8 mouse cellular contexts compared by ENCODE assay signal in the genomic region with DNA sequence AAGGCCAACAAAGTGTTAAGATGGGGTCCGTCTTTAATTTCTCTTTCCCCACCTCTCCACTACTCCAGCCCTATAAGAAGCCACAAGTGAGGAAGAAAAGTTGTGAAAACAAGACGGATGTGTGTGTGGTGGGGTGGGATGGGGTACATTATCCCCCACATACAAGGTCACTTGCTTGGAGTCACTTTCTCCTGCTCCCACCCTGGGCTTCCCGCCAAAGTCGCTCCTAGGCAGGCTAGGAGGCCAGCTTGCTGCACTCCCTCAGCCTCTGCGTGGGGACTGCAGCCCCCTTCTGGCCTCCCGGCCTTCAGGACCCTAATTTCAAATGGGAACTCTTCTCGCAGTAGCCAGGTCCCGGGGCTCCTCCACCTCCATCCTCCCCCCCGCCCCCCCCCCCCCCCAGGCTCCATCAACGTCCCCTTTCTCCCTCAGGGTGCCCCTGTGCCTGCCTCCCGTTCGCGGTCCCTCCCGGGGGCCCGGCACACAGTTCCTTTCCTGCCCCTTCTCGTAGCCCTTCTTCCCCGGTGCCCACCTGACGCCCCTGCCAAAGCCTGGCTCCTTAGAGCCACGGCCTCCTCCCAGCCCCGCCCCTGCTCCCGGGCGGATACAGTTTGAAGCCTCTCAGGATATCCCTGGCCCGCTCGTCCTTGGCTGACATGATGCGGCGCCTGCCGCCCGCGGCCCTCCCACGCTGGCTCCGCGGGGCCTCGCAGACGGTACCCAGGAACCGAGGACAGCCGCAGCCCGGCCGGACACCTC. TPM values are rescaled to one million over a fixed set of nuclear protein-coding genes. Genes with fewer than 3 reads are reported as not detected.
A peak's percentile ranks its signal among the peaks of the same experiment; 100 is the strongest.
DNase-seq lines count a peak whose midpoint lies in the region; ATAC-seq lines count a peak whose summit lies in the region.

No protein-coding gene starts in this region.

- peak overlapping the region; percentile 22; the same call in 1 of the 2 replicates for H3K27ac ChIP-seq in heart, embryonic 11.5 days (ENCODE audit: low read depth, low read length)
- H3K27ac ChIP-seq in heart, embryonic 16.5 days (ENCODE audit: low read length): peak overlapping the region; percentile 73
- H3K27ac ChIP-seq in limb, embryonic 11.5 days (replicated peaks; ENCODE audit: low read depth, low read length): no peak overlapping the region
- H3K27ac ChIP-seq in midbrain, embryonic 10.5 days (replicated peaks): peak overlapping the region; percentile 94

- H3K27me3 ChIP-seq in heart, embryonic 11.5 days (ENCODE audit: control insufficient read depth, insufficient read depth, low read length): no peaks in the 10 kb centered on the region
- no peaks in the 10 kb centered on the region for H3K27me3 ChIP-seq in heart, embryonic 16.5 days (ENCODE audit: control insufficient read depth, insufficient read depth, low read length)
- H3K27me3 ChIP-seq in limb, embryonic 11.5 days (ENCODE audit: control insufficient read depth, insufficient read depth, low read length): no peaks in the 10 kb centered on the region
- H3K27me3 ChIP-seq in midbrain, embryonic 10.5 days (ENCODE audit: low read depth, poor library complexity, severe bottlenecking): no peaks in the 10 kb centered on the region

- WGBS in heart, embryonic 11.5 days (ENCODE audit: insufficient replicate concordance): 2% methylated on average over 34 of the region's 38 CpGs
- WGBS in heart, embryonic 16.5 days: 1% methylated on average over 37 of the region's 38 CpGs
- 1% methylated on average over 32 of the region's 38 CpGs for WGBS in limb, embryonic 11.5 days
- 2% methylated on average over 37 of the region's 38 CpGs for WGBS in midbrain, embryonic 10.5 days

- no peaks in the 10 kb centered on the region for H3K36me3 ChIP-seq in heart, embryonic 11.5 days (ENCODE audit: control insufficient read depth, insufficient read depth, low read length)
- no peaks in the 10 kb centered on the region for H3K36me3 ChIP-seq in heart, embryonic 16.5 days (ENCODE audit: control insufficient read depth, insufficient read depth)
- no peaks in the 10 kb centered on the region; the same call in 1 of the 2 replicates for H3K36me3 ChIP-seq in limb, embryonic 11.5 days (ENCODE audit: control insufficient read depth, insufficient read depth, low read length)
- H3K36me3 ChIP-seq in midbrain, embryonic 10.5 days: 0 out of 2 replicates have a peak, but pooled peaks cover 4% of the 10 kb centered on the region

- H3K4me1 ChIP-seq in heart, embryonic 11.5 days (ENCODE audit: control insufficient read depth, insufficient read depth, low read length): peaks cover 5% of the 10 kb centered on the region; the same call in 1 of the 2 replicates
- peaks cover 8% of the 10 kb centered on the region for H3K4me1 ChIP-seq in heart, embryonic 16.5 days (ENCODE audit: control insufficient read depth, insufficient read depth, low read length)
- H3K4me1 ChIP-seq in limb, embryonic 11.5 days (ENCODE audit: control insufficient read depth, insufficient read depth, low read length): no peaks in the 10 kb centered on the region
- H3K4me1 ChIP-seq in midbrain, embryonic 10.5 days: peaks cover 28% of the 10 kb centered on the region

- peak overlapping the region; percentile 69 for H3K4me3 ChIP-seq in heart, embryonic 11.5 days (ENCODE audit: low read depth, low read length)
- peak overlapping the region; percentile 98 for H3K4me3 ChIP-seq in heart, embryonic 16.5 days (ENCODE audit: low read length)
- peak overlapping the region; percentile 80 for H3K4me3 ChIP-seq in limb, embryonic 11.5 days (ENCODE audit: low read depth, low read length)
- peak overlapping the region; percentile 95 for H3K4me3 ChIP-seq in midbrain, embryonic 10.5 days

- peak overlapping the region; percentile 78 for H3K4me2 ChIP-seq in heart, embryonic 11.5 days
- H3K4me2 ChIP-seq in heart, embryonic 16.5 days (ENCODE audit: low read depth, low read length): peak overlapping the region; percentile 72
- H3K4me2 ChIP-seq in limb, embryonic 11.5 days (ENCODE audit: low read depth, severe bottlenecking): peak overlapping the region; percentile 80

- no peaks in the 10 kb centered on the region for H3K9me3 ChIP-seq in heart, embryonic 11.5 days (replicated peaks; ENCODE audit: control insufficient read depth, low read length)
- no peaks in the 10 kb centered on the region for H3K9me3 ChIP-seq in heart, embryonic 16.5 days (replicated peaks; ENCODE audit: control insufficient read depth, low read length)
- no peaks in the 10 kb centered on the region for H3K9me3 ChIP-seq in limb, embryonic 11.5 days (ENCODE audit: control insufficient read depth, low read length)
- no peaks in the 10 kb centered on the region for H3K9me3 ChIP-seq in midbrain, embryonic 10.5 days (replicated peaks)

- ATAC-seq in heart, embryonic 11.5 days (replicated peaks; ENCODE audit: insufficient number of reproducible peaks, low FRiP score, low TSS enrichment): peak; percentile 76
- ATAC-seq in heart, embryonic 16.5 days (replicated peaks; ENCODE audit: extremely low read depth, insufficient read depth, low FRiP score): peak; percentile 81
- peak; percentile 78 for ATAC-seq in limb, embryonic 11.5 days (ENCODE audit: insufficient number of reproducible peaks, low FRiP score, low TSS enrichment, low read depth)

- peak overlapping the region; percentile 77 for H3K9ac ChIP-seq in heart, embryonic 11.5 days (ENCODE audit: low read depth, low read length)
- H3K9ac ChIP-seq in heart, embryonic 16.5 days (ENCODE audit: low read length): peak overlapping the region; percentile 96
- peak overlapping the region; percentile 79 for H3K9ac ChIP-seq in limb, embryonic 11.5 days (ENCODE audit: low read length)

- DNase-seq in heart, adult 9 months (ENCODE audit: low spot score in 2 of 2): no peak
- peak; percentile 29 for DNase-seq in ES-CJ7 (ENCODE audit: low read depth, low spot score)
- peak; percentile 9 to 34 for DNase-seq in cerebellum, postnatal 36 days
- peak; percentile 46 for DNase-seq in limb, embryonic 11.5 days (ENCODE audit: low spot score)
- no peak for DNase-seq in midbrain, embryonic 10.5 days (ENCODE audit: low spot score)
- peak; percentile 43 for DNase-seq in testis, postnatal 14 days (ENCODE audit: low spot score)

RNA-seq across cellular contexts. Expression of gene Pde6d, which starts 0.6 kb away (rescaled TPM):
- 71.4 and 71.6 TPM in 2 replicates for polyA plus RNA-seq in heart, embryonic 11.5 days (2014; fragmentation: Nextera tagmentation; extraction: Ambion mirVana)
- 58.7 and 60.5 TPM in 2 replicates for polyA plus RNA-seq in heart, embryonic 16.5 days (2015; fragmentation: Nextera tagmentation; extraction: Ambion mirVana)
- polyA plus RNA-seq in limb, embryonic 11.5 days (2014; fragmentation: Nextera tagmentation; extraction: Ambion mirVana): 76.7 and 81.6 TPM in 2 replicates
- polyA plus RNA-seq in midbrain, embryonic 10.5 days (2016; fragmentation: Nextera tagmentation; extraction: Ambion mirVana): 78.3 and 78.9 TPM in 2 replicates

RNA-seq across cellular contexts. Expression of gene Cops7b, which starts 0.8 kb away (rescaled TPM):
- 27.2 and 30.0 TPM in 2 replicates for polyA plus RNA-seq in heart, embryonic 11.5 days (2014; fragmentation: Nextera tagmentation; extraction: Ambion mirVana)
- 24.1 and 26.0 TPM in 2 replicates for polyA plus RNA-seq in heart, embryonic 16.5 days (2015; fragmentation: Nextera tagmentation; extraction: Ambion mirVana)
- polyA plus RNA-seq in limb, embryonic 11.5 days (2014; fragmentation: Nextera tagmentation; extraction: Ambion mirVana): 57.8 and 61.6 TPM in 2 replicates
- 72.3 and 73.5 TPM in 2 replicates for polyA plus RNA-seq in midbrain, embryonic 10.5 days (2016; fragmentation: Nextera tagmentation; extraction: Ambion mirVana)

RNA-seq across cellular contexts. Expression of gene Ptma, which starts 55.3 kb away (rescaled TPM):
- polyA plus RNA-seq in heart, embryonic 11.5 days (2014; fragmentation: Nextera tagmentation; extraction: Ambion mirVana): 1,195 and 1,343 TPM in 2 replicates
- polyA plus RNA-seq in heart, embryonic 16.5 days (2015; fragmentation: Nextera tagmentation; extraction: Ambion mirVana): 702 and 1,064 TPM in 2 replicates
- 4,370 and 4,506 TPM in 2 replicates for polyA plus RNA-seq in limb, embryonic 11.5 days (2014; fragmentation: Nextera tagmentation; extraction: Ambion mirVana)
- 2,732 and 2,904 TPM in 2 replicates for polyA plus RNA-seq in midbrain, embryonic 10.5 days (2016; fragmentation: Nextera tagmentation; extraction: Ambion mirVana)

Comparison
In these comparisons a context has a peak if more than half of its experiments do, and no peak if none do; other contexts are left out.
1. DNase-seq: peak in ES-CJ7 (single experiment), cerebellum, postnatal 36 days (2 of 2), limb, embryonic 11.5 days (single experiment) and testis, postnatal 14 days (single experiment); none in heart, adult 9 months (0 of 2) and midbrain, embryonic 10.5 days (single experiment).
2. Peak in every context shown above with its lines, with median percentiles within 50 percentile points of each other: ATAC-seq, H3K4me2 ChIP-seq, H3K4me3 ChIP-seq and H3K9ac ChIP-seq.